Mouse (Mus musculus) induced T-regulatory cell, adult 2 months (primary cell): ENCODE measurements around the gene Dapl1.

Source experiments
- DNase-seq: peaks from one replicate; pipeline ENCODE4 v3.0.0-alpha.2; 2012; ENCODE audit warnings: low read depth

The Dapl1 gene

DNA sequence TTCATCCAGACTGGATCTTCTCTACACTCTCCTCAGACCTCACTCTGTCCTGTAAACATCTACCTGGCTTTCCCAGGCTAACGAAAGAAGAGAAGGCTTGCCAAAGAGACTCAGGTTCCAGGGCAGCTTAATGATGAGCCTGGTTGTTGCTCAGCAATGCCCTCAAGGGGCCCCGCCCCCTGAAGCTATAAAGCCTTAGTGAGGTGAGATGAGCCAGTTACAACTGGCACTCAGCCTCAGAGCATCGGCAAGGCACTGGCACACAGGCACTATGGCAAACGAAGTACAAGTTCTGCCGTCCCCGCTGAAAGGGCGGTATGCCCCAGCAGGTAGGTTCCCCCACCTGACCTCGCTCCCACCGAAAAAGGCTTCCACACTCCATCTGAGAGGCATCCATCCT lies at the start of gene Dapl1:
Gene Dapl1 (plus strand): TSS at position 216 of the 400 bp plus-strand sequence.
- DNase-seq = no peak

DNA sequence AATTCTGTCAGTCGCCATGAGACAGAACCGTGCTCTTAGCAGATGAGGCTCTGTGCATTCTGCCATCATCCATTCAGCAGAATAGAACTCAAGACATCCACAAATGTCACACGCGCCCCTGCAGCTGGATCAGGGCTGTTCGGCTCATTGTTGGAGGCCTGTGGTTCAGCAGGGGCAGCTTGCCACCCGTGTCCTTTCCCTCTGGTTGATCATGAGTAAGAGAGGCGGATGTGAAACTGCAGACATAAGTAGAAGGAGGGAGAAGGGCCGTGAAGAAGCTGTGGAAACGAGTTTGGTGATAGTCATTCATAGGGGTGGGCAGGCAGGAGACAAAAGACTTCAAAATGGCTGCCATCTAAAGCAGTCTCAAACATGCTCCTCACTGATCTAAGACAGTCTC lies 49.6 kb upstream of the Dapl1 start:
- no peak for DNase-seq

DNA sequence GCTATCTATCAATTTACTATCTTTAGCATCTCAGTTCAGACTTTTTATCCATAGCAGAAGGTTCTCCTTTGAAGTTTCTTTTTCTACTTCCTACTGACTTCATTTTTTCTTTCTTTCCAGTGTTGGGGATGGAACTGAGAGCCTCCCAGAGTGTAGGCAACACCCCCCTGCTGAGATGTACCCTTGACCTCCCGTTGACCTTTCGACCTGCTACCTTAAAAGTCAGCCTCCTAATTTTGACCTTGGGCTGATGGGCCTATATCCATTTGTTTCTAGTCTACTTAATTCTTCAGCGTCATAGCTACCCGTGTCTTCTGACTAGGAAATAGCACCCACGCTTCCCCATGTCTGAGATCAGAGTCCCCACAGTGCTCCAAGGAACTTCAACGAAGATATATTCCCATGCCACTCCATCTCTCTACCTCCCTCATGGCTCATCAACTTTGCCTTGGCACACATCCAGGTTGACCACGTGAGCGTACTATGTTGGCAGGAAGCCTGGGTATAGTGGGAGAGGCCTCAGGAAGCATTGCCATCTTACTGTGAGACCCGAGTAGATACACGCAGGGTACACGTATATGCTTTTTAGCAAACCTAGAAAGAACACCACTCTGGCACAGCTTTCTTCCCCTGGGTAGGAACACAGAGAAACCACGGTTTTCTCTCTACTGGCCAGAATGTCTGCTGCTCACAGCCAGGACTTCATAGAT lies 46.6 kb upstream of the Dapl1 start:
- no peak for DNase-seq

DNA sequence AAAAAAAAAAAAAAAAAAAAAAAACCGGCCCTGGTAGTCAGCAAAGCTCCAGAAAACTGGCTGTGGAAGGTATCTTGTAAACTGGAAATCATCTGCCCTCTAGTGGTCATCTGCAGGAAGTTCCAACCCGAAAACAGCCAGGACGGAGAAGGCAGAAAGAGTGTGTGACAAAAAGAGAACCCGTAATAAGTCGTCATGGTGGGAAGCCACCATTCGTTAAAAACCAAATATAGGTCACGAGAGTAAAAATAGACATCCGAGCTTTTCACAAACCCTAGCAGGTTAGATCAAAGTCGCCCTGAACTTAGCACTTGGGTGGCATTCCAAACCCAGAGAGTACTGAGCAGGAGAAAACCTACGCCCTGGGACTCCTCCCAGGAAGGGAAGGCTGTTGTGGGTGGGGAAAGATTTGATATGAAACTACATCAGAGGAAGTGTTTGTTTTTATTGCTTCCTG lies 45.9 kb upstream of the Dapl1 start:
- DNase-seq = peak; percentile 80

DNA sequence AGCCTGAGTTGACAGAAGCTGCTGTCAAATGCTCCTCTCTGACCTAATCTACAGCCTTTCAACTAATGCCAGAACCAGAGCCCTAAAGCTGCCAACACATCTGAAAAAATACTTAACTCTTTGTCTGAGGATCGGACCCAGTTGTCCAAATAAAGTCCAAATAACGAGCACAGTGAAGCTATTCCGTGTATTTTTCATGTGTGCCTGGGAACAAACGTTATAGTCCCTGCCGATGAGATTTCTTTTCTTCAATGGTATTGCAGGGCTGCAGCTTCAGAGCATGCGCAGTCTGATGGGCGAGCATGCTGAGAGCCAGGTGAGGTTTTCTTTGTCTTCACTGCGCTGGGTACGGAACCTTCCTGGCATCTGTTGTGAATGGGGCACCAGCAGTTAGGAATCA lies 44.6 kb upstream of the Dapl1 start:
- no peak for DNase-seq

DNA sequence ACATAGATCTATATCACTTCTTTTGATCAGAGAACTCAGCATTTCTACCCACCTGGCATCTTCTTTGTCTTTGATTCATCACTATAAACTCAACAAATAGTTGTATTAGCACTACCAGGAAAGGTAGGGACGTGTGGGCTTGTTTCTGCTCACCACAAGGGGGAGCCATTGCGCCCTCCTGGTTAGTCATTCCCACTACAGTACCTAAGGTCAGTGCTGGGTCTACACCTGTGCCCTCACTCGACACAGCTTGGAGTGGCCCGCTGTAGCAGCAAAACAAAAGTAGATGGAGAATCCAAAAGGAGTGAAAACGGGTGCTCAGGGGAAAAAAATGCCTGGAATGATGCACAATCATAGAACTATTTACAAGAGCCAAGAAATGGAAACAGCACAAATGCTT lies 44.0 kb upstream of the Dapl1 start:
- peak; percentile 74 for DNase-seq

DNA sequence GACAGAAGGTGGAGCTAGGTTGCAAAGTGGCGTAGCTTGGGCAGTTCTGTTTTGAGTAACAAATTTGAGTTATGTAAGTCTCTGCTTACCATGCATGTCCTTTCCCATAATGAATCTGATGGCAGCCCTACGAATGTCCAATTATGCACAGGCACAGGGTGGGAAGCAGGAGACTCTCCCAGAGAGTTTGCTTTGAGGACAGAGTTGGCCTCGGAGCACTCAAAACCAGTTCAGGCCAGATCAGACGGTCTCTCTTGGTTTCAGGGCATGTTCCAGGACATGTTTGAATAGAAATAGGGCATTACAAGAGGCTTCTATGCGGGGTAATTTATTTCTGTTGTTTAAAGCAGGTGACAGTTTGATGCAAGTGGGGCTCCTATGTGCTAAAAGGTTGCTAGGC lies 42.8 kb upstream of the Dapl1 start:
- DNase-seq = no peak

DNA sequence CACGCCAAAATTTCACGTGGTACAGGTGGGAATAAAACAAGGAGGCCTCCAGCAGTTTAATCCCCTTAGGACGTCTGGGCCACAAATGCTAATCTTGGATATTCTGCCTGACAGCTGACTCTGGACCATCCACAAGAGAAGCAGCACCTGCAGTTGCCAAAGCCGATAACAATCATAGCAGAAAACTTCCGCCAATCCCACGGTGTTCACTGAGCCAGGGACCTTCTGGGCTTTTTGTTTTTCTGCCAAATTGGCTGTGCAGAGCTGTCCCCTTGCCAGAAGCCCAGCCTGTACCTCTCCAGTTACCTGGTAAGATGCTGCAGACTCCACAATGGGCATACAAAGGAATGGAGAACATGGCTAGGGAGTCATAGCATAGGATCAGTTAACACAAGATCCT lies 37.8 kb upstream of the Dapl1 start:
- no peak for DNase-seq

DNA sequence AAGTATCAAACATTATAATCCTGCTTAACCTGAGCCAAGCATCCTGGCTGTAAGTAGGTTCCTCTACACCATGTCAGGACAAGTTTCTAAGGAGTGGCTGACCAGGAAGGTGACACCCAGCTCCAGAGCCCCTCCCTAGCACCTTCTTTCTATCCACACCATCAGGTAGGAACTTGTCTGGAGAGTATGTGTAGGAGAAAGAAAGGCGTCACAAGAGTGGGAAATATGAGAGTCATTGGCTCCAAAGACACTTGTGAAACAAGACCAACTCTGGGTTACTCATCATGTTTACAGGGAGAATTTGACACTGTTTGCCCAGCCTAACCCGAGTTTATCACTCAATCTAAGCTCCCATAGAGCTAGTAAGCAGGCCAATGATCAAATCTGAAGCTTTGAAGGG lies 36.7 kb upstream of the Dapl1 start:
- no peak for DNase-seq

DNA sequence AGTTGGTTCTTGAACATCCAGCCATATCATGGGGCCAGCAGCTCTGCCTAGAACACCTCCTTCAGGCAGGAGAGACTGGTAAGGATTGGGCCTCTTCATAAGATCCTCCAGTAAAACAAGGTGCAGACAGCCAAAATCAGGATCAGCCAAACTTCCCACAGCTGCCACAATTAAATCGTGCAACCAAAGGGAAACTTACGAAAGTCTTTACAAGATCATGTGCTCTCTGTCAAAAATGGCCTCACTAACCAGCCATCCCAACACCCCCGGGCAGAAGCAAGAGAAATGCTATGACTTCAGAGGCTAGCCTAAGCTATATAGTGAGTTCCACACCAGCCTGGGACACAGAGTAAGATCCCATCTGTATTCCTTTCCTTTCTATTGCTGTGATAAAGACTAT lies 35.9 kb upstream of the Dapl1 start:
- no peak for DNase-seq

DNA sequence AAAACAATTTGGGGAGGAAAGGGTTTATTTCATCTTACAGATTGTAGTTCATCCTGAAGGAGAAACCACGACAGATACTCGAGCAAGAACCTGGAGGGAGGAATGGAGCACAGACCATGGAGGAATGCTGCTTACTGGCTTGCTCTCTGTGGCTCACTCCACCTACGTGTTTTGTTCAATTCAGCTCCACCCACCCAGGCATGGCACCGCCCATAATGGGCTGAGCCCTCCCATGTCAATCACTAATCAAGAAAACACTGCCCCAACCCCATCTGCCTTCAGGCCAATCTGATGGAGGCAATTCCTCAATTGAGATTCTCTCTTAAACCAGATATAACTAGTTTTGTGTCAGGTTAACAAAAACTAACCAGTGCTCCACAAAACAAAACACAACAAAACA lies 35.5 kb upstream of the Dapl1 start:
- no peak for DNase-seq

DNA sequence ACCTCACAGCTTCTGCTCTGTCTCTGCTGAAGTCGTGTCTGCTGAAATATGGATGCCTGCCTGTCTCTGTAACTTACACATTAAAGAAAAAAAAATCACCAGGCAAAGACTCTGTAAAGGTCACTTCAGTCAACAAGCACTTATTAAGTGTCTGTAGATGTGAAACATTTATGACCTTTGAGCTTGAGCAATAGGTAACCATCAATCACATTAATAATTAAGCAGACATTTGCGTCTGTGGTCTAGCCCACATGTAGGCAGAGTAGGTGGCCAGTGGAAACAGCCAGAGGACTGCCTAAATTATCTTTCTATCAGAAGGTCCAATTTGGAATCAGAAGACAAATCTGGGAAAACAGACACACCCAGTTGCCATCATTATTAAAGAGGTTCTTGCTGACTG lies 32.8 kb upstream of the Dapl1 start:
- no peak for DNase-seq

DNA sequence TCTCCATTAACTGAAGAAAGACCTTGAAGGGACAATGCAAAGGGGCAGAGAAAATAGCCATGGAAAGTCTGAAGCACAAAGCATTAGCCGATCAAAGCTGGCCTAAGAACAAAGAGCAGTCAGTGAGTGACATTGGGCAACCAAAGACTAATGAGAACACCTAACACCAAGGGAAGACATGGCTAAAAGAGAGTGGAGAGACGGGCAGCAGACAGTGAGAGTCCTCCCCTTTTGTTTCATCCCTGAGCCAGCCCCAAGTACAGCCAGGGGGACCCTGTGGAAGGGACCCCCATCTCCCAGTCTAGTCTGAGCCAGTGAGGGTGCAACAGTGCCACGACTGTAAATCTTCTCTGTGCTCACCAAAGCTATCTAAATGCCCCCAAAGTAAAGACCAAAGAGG lies 32.4 kb upstream of the Dapl1 start:
- DNase-seq = no peak

DNA sequence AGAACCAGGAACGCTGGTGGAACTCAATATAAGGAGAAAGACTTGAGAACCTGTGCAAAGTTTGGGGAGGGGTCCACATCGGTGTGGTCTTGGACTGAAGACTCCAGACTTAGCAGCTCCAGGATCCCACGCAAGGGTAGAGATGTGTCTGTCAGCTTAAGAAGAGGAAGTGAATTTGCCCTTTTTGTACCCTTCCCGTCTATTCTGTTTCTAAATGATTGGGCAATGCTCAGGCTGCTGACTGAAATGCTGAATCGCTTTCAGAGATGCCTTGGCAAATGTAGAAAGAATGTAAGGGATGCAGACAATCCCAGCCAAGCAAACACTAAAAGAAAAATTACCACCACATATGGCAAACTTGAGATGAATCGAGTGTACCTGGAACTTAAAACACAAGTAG lies 22.4 kb upstream of the Dapl1 start:
- no peak for DNase-seq

DNA sequence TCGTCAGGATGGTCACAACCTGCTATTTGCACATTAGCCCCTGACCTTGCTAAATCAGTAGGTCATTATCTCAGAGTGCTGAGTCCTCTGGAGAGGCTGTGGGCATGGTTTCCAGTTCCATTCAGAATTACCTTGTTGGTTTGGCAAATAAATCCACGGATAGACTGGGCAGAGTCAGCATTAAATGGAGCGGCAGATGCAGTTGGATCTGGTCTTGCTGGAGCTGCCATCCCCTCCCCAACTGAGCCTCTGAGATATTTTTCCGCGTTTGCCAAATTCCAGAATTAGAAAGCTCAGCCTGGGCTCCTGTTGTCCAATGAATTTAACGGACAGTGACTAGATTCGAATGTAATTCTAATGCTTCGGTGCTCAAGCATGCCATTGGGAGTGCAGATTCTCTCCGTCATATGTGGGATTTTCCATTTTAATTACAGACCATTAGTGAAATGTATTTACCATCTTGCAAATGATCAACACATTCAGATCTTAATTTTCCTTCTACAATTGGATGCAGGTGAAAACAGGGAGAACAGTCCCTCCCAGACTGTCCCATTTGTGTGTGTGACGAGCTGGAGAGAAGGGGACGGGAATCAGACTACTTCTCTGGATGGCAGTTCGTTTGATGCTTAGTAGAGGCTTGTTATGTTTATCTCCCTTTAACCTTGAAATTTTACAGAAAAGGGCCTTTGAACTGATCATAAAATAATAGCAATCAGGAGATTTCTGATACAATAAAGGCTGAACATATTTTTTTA lies 20.8 kb upstream of the Dapl1 start:
- no peak for DNase-seq

DNA sequence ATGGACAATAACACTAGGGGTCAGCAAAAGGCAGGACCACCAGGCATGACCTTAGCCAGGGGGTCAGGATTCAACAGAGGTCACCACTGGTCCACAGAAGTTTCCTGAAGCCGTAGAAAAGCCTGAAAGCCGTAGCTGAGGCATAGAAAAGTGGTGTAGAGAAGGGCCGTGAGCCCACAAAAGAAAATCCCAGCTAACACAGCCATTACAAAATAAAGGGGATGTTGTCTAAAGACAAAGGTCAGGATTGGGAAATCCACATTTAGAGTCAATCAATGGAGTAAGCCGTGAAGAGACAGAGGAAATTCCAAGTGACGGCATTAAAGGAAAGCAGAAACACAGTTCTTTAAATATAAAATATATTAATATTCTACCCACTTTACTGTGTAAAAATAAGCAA lies 18.8 kb upstream of the Dapl1 start:
- no peak for DNase-seq

DNA sequence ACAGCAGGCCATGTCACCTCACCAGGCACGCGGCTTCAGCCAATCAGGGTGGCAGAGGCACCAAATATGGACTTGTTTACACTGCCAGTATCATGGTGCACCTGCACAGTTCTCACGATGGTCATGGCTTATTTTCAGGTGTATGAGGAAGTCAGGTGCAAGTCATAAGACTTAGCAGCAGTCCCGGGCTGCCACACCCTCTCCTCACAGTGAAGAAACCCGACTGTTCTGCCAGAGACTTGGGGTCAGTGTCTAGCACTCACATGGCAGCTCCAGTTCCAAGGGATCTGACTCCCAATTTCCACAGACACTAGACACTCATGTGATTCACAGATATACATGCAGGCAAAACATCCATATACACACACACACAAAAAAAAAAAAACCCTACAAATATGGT lies 18.1 kb upstream of the Dapl1 start:
- no peak for DNase-seq

DNA sequence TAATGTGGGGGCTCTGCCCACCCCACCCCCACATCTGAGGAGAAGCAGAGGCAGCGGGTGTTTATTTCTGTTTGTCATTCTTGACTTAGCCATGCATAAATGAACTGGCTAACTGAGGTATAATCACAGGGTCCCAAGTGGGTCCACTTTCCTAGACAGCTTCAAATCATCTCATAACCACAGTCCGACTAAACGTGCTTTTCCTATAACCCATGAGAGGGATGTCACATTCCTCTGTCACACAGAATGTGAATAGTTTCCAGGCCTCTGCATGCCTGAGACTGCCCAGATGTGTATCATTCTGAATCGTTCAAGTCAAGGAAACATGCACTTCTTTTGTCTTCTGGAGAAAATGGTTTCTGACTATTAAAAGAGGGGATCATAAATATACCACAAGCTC lies 17.4 kb upstream of the Dapl1 start:
- DNase-seq = no peak

DNA sequence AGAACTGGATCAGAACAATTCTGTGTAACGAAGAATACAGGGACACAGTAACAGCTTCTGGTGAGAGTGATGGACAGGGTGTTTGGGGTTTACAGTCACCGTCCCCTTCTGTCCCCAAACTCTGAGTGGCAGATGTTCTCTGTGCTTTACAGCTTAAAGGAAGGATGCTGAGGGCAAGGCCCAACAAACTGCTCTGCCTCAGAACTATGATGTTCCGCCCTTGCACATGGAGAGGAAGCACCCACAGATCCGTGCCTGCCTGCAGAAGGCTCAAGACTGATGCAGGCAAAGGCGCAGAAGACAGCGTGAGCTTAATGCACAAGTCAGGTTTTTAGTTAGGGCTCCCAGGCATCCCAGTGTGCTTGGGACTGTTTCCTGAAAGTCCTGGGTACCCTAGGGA lies 16.5 kb upstream of the Dapl1 start:
- no peak for DNase-seq

DNA sequence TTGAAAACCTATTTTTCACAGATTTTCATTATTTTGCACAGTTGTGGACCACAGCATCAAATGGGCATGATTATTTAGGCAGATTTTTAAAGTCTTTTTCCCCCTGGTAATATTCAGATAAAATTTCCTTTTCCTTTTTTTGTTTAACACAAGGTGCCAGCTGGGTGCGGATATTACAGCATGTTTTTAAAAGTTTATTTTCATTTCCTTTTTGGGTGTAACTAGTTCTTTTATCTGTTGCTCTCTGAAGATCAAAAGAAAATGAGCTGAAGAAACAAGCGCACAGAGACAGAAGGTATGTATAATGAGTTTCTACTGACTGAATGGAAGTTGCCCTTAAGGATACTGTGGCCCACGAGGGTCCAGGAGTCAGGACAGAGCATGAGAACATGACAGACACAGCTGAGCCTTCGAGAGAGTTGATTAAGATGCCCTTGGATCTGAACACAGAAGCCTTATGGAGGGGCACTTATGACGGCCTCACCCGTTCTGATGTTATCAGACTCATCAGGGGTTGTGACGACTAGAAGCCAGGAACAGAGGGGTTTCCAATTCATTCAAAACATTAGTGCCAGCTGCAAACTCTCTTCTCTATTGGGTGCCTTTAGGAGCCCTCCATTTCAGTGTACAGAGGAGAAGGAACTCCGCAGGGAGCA lies 14.7 kb upstream of the Dapl1 start:
- peak; percentile 79 for DNase-seq

DNA sequence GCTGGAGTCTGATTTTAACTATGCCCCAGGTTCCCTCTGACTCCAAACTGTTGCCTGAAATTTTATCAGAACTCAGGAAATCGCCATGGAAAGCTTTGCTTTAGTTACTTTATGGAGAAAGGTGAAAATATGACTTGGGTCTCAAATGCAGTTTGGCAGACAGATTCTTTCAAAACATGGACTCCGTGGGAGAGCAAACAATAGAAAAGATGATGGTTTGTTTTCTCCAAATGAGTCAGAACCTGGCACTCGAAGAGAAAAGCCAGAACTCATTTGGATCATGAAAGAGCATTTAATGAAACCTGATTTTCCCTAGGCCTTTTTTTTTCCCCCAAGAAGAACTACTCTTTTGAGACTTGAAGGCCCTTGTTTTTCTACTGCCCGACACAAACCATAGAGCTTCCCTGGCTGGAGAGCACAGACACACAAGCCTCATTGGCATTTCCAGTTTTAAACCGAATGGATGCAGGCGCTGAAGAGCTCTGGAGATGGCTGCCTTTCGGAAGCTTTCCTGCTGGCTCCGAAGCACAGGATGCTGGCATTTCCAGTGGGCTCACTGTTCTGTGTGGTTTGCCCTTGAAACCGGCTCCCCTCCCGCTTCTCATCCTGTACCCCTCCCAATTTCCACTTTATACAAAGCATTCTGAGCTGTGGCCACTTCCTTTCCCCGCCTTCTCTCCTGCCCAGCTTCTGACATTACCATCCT lies 14.0 kb upstream of the Dapl1 start:
- peak; percentile 60 for DNase-seq

DNA sequence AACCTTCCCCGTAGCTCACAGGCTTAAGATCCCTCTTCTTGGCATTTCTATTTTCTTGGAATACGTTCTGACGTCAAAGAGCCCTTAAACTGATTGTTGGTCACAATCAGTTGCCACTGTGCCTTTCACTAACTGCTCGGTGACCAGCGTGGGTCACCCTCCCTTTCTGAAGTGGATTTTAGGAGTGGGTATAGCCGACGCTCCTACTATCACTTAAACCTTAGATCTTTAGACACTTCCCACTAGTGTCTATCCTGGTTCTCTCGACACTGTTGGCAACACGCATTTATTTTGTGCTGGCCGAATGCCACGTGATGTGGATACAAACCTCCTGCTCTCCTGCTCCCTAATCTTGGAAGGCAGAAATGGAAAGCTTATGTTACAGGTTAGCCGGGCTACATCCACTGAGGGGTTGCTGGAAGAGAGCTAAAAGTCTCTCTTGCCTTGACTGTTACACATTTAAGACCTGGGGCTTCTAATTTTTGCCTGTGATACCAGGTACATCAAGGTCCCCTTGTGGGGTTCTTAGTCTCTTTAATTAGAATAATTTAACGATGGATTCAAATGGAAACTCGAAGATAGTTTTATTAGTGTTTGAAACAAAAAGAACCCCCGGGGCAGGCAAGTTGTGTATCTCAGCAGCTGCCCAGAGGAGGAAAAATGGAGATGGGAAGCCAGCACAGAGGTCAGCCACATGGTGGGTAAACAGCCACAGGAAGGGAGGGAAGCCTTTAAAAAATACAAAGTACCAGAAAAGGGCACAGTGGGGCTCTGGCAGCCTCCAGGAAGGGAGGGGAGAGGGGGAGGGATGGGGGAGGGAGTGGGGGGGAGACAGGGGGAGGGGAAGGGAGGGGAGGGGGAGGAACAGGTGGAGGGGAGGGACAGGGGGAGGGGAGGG lies 13.2 kb upstream of the Dapl1 start:
- peak; percentile 30 for DNase-seq
